Mouse (Mus musculus) kidney, adult 8-10 months (tissue): ENCODE results near the gene Asap3.
A peak's percentile ranks its signal among the peaks of the same experiment; 100 is the strongest.

ENCODE experiments used
- DNase-seq, 2 experiments: peaks; one replicate each; pipeline ENCODE4 v3.0.0; 2022

Asap3 gene

DNA sequence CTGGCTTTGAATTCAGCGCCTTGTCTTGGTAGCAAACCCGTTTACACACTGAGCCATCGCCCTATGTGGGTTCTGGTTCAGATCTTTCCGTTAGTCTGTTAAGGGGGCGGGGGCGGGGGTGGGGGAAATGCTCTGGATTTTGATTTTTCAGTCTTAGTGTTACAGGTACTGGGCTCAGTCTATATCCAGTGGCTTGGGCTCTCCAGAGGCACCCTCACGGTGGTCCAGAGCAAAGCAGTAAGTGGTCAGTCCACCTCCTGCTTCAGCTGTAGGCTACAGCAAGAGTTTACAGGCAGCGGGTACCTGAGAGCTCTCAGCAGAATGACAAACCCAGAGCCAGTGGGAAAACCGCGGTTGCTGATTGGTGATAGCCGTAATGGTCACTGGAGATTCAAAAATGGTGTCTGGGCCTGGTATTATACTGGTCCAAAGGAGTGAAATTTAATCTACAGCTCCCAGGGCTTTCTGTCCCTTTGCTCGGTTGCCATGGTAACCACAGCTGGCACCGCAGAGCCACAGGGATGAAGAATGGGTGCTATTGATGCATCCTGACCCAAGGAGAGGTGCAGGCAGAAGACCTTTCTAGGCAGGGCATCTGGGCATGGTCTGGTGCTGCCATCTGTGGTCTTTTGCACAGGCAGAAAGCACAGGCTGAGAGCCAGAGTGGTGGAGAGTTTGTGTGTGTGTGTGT, 17.5 kb downstream of the Asap3 start:
- no peak for DNase-seq

- DNase-seq: no peak
These were observed 18.0 kb downstream of the Asap3 start for GRCm38 (mm10) chr4:136224240-136224559.

GRCm38 (mm10) chr4:136224677-136225460, 18.7 kb downstream of the Asap3 start:
- DNase-seq: no peak

GRCm38 (mm10) chr4:136227408-136227807, 21.2 kb downstream of the Asap3 start:
- DNase-seq: no peak

- DNase-seq: no peak
These were observed 22.5 kb downstream of the Asap3 start for GRCm38 (mm10) chr4:136228640-136229039.

DNA sequence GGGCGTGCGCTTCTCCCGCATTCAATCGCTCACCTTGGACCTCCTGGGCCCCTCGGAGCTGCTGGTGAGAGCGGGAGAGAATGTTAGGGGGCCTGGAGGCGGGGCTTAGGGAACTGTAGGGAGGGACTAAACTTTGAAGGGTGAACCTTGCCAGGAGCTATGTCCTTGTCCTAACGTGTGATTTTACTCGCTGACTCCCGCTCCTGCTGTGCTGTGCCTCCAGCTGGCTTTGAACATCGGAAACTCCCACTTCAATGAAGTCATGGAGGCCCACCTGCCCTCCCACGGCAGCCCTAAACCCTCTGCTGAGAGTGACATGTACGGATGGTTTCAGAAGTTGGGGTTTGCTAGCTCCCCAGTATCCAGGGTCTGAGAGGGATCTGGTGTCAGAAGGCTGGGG, 32.5 kb downstream of the Asap3 start:
- no peak for DNase-seq

GRCm38 (mm10) chr4:136239111-136239510, 32.9 kb downstream of the Asap3 start:
- no peak for DNase-seq

DNA sequence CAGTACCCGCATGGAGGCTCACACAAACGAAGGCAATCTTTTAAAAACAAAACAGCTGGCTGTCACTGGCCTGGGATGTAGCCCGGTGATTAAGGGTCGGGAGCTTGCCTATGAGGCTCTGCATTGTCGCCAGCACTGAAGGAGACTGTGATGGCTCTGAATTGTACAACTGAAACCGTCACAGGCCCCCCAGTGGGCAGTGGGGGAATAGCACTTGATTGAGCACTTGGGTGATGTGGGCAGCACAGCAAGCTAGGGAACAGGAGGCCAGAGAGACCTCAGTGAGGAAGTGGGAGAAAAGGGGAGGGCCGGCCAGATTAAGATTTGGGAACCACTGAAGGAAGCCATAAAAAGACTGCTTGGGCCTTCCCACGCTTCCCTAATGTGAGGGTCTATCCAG, 33.5 kb downstream of the Asap3 start:
- peak; percentile 72 to 87 for DNase-seq

GRCm38 (mm10) chr4:136240123-136240522, 34.0 kb downstream of the Asap3 start:
- DNase-seq: no peak

DNA sequence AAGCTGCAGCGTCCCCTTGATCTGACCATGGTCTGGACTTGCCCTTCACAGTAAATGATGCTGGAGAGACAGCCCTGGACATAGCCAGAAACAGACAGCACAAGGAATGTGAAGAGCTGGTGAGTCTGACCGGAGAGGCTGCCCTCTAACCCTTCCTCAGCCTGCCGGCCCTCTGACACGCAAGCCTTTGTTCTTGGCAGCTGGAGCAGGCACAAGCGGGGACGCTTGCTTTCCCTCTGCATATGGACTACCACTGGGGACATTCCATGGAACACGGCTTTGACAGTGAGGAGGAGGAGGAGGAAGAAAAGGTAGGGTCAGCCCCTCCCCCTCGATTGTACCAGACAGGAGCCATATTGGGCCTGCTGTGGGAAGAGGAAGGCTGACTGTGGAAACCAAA, 34.8 kb downstream of the Asap3 start:
- DNase-seq: no peak

DNA sequence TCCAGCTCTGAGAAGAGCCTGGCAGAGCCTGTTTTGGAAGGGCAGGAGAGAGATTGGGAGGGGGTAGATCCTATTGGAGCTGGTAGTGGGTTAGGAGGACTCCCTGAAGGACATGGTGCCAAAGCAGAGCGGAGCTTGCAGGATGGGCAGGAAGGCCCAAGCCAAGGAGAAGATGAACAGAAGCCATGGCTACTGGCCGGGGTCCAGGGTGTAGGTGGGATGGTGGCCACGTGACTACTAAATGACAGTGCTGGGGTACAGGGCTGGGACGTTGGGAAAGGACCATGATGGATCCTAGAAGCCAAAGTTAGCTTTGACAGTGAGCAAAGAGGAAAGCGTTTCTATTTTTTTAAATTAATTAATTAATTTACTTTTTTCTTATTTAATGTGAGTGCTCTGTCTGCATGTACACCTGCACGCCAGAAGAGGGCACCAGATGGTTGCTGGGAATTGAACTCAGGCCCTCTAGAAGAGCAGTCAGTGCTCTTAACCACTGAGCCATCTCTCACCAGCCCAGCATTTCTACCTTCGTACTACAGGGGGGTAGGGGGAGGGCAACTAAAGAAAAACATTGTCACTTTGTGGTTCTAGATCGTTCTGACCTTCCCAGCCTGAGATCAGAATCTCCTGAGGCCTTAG, 36.0 kb downstream of the Asap3 start:
- DNase-seq: peak in 1 of 2 experiments; percentile 45

DNA sequence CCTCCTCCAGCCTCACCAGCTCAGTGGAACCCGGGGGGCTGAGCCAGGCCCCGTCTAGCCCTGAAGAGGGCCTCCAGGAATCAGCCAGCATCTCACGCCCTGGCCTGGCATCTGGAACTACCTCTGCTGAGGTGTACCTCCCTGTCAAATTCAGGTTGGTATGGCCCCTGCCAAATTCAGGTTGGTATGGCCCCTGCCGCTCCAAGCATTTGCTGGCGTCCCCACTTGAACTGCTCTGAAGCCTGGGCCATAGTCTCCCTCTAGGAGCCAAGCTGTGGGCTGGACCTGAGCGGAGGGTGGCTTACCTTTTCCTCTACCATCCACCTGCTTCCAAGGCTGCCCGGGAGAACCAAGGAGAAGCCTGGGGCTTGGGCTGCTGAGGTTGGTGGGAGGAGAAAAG, 36.6 kb downstream of the Asap3 start:
- DNase-seq: no peak

DNA sequence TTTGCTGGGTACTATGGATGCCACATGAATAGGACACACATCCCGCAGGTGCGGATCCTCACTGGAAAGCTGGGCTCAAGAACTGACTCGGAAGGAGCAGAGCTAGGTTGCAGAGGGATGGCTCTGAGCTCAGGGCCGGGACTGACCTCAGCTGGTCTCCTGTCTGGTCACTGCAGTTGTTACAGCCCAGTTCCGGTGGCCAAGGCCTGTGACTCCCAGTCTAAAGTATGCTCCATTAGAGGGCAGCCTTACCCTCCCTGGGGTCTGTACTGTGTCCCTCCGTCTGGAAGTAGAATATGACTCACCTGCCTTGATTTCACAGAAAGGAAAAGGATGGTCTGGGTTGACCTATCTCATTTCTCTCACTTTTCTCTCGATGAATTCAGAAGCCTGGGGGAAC, 38.0 kb downstream of the Asap3 start:
- no peak for DNase-seq

DNA sequence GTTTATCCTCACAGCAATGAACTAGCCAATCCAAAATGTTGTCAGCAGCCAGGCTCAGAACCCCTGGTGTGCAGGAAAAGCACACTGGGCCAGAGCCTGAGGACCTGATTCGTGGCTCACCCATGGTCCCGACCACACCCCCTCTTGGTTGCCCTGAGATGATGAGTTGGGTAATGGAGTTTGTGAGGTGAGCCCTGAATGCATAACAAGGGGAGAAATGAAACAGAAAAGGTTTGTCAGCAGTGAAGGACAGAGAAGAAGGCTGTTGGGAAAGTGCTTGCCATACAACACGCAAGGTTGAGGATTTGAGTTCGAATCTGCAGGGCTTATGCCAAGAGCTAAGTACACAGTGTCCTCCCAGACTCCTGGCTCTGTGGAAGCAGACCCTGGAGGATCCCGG, 39.5 kb downstream of the Asap3 start:
- DNase-seq: no peak

DNA sequence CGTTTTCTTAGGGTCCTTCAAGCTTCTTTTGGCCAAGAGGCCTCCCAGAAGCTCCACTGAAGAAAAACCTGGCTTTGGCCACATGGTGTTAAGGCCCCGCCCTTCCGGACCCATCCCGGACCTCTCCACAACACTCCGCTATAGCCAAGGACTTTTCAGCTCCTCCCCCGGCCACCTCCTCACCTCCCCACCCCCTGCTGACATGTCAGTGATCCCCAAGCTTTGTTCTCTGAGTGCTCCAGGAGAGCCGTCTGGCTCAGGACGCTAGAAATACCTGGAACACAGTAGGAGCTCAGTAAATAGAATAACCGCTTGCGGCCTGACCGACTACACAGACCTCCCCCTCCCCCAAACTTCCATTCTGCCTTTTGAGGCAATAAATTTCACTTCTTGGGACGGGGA, 40.4 kb downstream of the Asap3 start:
- peak in 1 of 2 experiments; percentile 27 for DNase-seq

GRCm38 (mm10) chr4:136247386-136247728, 41.2 kb downstream of the Asap3 start:
- DNase-seq: no peak

DNA sequence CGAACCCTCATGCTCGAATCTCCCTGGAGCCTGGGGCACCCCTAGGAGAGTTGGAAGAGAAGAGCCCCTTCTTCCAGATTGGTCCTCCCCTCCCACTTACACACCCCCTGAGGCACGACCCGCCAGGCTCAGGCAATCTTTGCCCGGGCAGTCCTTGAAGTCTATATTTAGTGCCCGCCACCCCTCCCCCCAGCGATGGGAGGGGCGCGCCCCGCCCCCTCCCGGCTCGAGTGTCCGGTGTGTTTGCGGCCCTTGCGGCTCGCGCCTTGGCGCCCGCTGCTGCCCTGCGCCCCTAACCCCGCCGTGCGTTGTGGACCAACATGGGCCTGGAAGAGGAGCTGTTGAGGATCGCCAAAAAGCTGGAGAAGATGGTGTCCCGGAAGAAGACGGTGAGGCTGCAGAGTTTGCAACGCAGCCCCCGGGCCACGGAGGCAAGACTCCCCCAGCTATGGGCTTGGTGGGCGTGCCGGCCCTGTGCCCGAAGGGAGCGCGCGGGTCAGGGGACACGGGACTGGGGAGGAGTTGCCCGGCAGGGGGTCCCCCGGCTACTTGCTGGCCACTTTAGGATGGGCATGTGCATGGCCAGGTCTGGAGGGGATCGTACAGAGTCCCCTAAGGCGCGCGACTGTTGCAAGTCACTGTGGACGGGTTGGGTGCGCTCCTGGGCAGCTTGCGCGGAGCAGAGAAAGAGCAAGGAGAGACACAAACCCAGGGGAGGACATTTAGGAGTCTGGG, 41.7 kb downstream of the Asap3 start, which contains the start of gene Tcea3:
Gene Tcea3 (plus strand): TSS at position 1 of the 735 bp plus-strand sequence.
- peak; percentile 49 to 76 for DNase-seq

GRCm38 (mm10) chr4:136248464-136249331, 42.5 kb downstream of the Asap3 start:
- DNase-seq: peak; percentile 74 to 78

- no peak for DNase-seq
These were observed 43.1 kb downstream of the Asap3 start for GRCm38 (mm10) chr4:136249332-136249647.

DNA sequence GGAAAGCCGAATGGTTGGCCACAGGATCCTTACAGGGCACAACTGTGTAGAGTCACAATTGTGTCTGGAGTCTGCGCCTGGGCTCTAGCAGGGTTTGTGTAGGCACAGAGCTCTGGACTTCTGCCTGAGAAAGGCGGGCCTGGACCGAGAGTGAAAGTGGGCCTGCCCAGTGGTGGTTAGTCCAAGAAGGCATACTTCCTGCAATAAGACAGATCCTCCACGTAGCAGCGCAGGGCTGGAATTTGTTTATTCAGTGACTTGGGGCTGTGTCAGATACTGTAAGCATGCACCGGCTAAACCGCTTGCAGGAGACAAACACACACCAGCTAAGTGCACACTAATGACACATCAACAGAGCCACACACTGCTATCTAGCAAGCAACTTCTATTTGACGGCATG, 43.6 kb downstream of the Asap3 start:
- DNase-seq: peak; percentile 79 to 81

- DNase-seq: no peak
These were observed 49.8 kb downstream of the Asap3 start for GRCm38 (mm10) chr4:136255919-136256318.

- DNase-seq: no peak
These were observed 50.5 kb downstream of the Asap3 start for GRCm38 (mm10) chr4:136256696-136257095.

DNA sequence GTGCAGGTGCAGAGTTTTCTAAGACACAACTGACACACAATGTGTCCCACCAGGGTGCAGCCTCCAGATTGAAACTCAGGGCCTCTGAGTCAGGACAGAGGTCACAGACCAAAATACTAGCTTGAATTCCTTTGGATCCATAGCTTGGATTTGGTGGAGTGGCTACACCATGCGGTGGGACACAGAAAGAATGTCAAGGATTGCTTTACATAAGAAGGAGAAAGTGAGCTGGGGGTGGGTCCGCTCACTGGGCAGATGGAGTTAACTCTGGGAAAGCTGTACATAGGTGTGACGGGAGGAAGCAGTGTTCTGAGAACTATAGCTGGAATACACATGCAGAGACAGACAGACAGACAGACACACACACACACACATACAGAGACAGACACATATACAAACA, 53.8 kb downstream of the Asap3 start:
- DNase-seq: no peak
